In genomic region chr2:5642624-5643023, GRCm38 (mm10) we compare ENCODE assay signal across 17 mouse cellular contexts.
DNase-seq lines count a peak whose midpoint lies in the region; ATAC-seq lines count a peak whose summit lies in the region.
"Had no signal": no experiment of that assay in that cellular context is flagged by ENCODE, and none has a peak within 500 bp of the region (broad histone marks: within the 10 kb centered on the region; RNA-seq: fewer than 3 reads in every experiment).

No protein-coding gene starts in this region.

- H3K36me3 ChIP-seq in heart, embryonic 12.5 days: no peaks in the 10 kb centered on the region
- H3K36me3 ChIP-seq: embryonic facial prominence, embryonic 13.5 days; intestine, embryonic 15.5 days had no signal

- WGBS in heart, embryonic 12.5 days: 34% methylated on average over 5 of the region's 5 CpGs

- no peak overlapping the region for H3K9ac ChIP-seq in heart, embryonic 12.5 days
- H3K9ac ChIP-seq: embryonic facial prominence, embryonic 13.5 days; intestine, embryonic 15.5 days had no signal

- H3K4me1 ChIP-seq in heart, embryonic 12.5 days (replicated peaks): peaks cover 13% of the 10 kb centered on the region; the same call in 1 of the 2 replicates

- H3K9me3 ChIP-seq in heart, embryonic 12.5 days (replicated peaks): no peaks in the 10 kb centered on the region
- H3K9me3 ChIP-seq: embryonic facial prominence, embryonic 13.5 days; intestine, embryonic 15.5 days had no signal

- peak; percentile 10 for DNase-seq in 416B (ENCODE audit: low read depth)
- DNase-seq in A20 (ENCODE audit: low read depth, low spot score): peak; percentile 28
- DNase-seq in c-Kit-positive CD71-negative TER-119-negative erythroid progenitor cells, embryonic 14.5 days (ENCODE audit: low read depth): peak; percentile 29
- no peak for DNase-seq in cerebellum, adult 9-10 months
- DNase-seq in Muller cell, postnatal 12 days (ENCODE audit: inconsistent ontology term): no peak
- DNase-seq in layer of hippocampus, postnatal 25 days (ENCODE audit: extremely low spot score in 1 of 2, low spot score in 1 of 2): no peak
- DNase-seq: adrenal gland, postnatal 14 days; cerebellum, adult 18-20 months; gastrocnemius, postnatal 14 days; kidney, postnatal 36 days had no signal

- H3K27me3 ChIP-seq in heart, embryonic 12.5 days (replicated peaks): no peaks in the 10 kb centered on the region
- H3K27me3 ChIP-seq: embryonic facial prominence, embryonic 13.5 days; intestine, embryonic 15.5 days had no signal

- H3K27ac ChIP-seq in heart, embryonic 12.5 days (ENCODE audit: poor library complexity, severe bottlenecking): no peak overlapping the region
- H3K27ac ChIP-seq: embryonic facial prominence, embryonic 13.5 days; intestine, embryonic 15.5 days; macrophage had no signal

- peak; percentile 33; the same call in 1 of the 2 replicates for ATAC-seq in neutrophil, adult 5-6 weeks (ENCODE audit: extremely low read depth, insufficient number of reproducible peaks, low FRiP score, poor library complexity, severe bottlenecking)
- ATAC-seq in heart, embryonic 12.5 days (ENCODE audit: insufficient number of reproducible peaks, low FRiP score): no peak
- ATAC-seq: forebrain, embryonic 14.5 days; intestine, embryonic 15.5 days had no signal

- no peak overlapping the region for H3K4me2 ChIP-seq in heart, embryonic 12.5 days
- H3K4me2 ChIP-seq: embryonic facial prominence, embryonic 13.5 days; intestine, embryonic 15.5 days had no signal

- no peak overlapping the region for H3K4me3 ChIP-seq in heart, embryonic 12.5 days
- H3K4me3 ChIP-seq: embryonic facial prominence, embryonic 13.5 days; intestine, embryonic 15.5 days; myocyte had no signal

Comparison
In these comparisons a context has a peak if more than half of its experiments do, and no peak if none do; other contexts are left out.
1. DNase-seq: peak in 416B (single experiment), A20 (single experiment) and c-Kit-positive CD71-negative TER-119-negative erythroid progenitor cells, embryonic 14.5 days (single experiment); none in cerebellum, adult 9-10 months (single experiment), Muller cell, postnatal 12 days (single experiment) and layer of hippocampus, postnatal 25 days (0 of 2).